Mouse (Mus musculus) forebrain, postnatal 0 days (tissue): Measurements from ENCODE around the gene Hspb3. TPM values are rescaled to one million over a fixed set of nuclear protein-coding genes. Genes with fewer than 3 reads are reported as not detected.

Experiments
- ATAC-seq: fragments of 200-750 bp; cut with Nextera tagmentation; 2 replicates; pipeline ENCODE4 v1.8.0; 2017; ENCODE audit warnings: mild to moderate bottlenecking, moderate library complexity
- DNase-seq: peaks from one replicate; pipeline ENCODE4 v3.0.0-alpha.2; 2015
- H3K27ac ChIP-seq: fragments of 300-500 bp; sonication (generic); 2 replicates; pipeline ENCODE4 v1.5.1; 2014; ENCODE audit warnings: low read depth, mild to moderate bottlenecking, antibody characterized with exemption, low read length, moderate library complexity, mixed read lengths
- H3K27me3 ChIP-seq: fragments of 300-500 bp; sonication (generic); 2 replicates; pipeline ENCODE4 v1.6.1; 2014; ENCODE audit warnings: mild to moderate bottlenecking, low read length, mixed read lengths; ENCODE audit not compliant: insufficient read depth
- H3K36me3 ChIP-seq: fragments of 300-500 bp; sonication (generic); 2 replicates; pipeline ENCODE4 v1.6.1; 2014; ENCODE audit warnings: mild to moderate bottlenecking, moderate library complexity; ENCODE audit not compliant: insufficient read depth
- H3K4me1 ChIP-seq: fragments of 300-500 bp; sonication (generic); 2 replicates; pipeline ENCODE4 v1.6.1; 2014; ENCODE audit warnings: antibody characterized with exemption; ENCODE audit not compliant: insufficient read depth
- H3K4me2 ChIP-seq: fragments of 300-500 bp; sonication (generic); 2 replicates; pipeline ENCODE4 v1.6.1; 2014; ENCODE audit warnings: low read depth, mild to moderate bottlenecking, moderate library complexity
- H3K4me3 ChIP-seq: fragments of 300-500 bp; sonication (generic); 2 replicates; pipeline ENCODE4 v1.5.1; 2014; ENCODE audit warnings: low read depth, low read length, mixed read lengths
- H3K9ac ChIP-seq: fragments of 300-500 bp; sonication (generic); 2 replicates; pipeline ENCODE4 v1.6.1; 2014; ENCODE audit warnings: mild to moderate bottlenecking
- H3K9me3 ChIP-seq: fragments of 300-500 bp; sonication (generic); 2 replicates; pipeline ENCODE4 v1.6.1; 2016; ENCODE audit warnings: low read length
- CTCF ChIP-seq: sonication (generic); IDR thresholded peaks from 2 replicates; pipeline ENCODE4 v1.5.1; 2016; ENCODE audit warnings: antibody characterized with exemption, control low read depth, low read depth
- WGBS: fragments of 180-500 bp; shearing (Covaris S2); extraction: QIAGEN DNeasy Blood & Tissue Kit; methylation state at CpG from one replicate; pipeline ENCODE4 v1.1.7; 2014; 5-methylcytosine and 5-hydroxymethylcytosine counted together
- polyA plus RNA-seq: library from polyadenylated mRNA; unstranded; fragments of >200 nt; fragmentation: Nextera tagmentation; extraction: Ambion mirVana; gene quantifications from 2 replicates; pipeline ENCODE4 v1.2.1, GENCODE M21; 2015
- total RNA-seq: library from RNA; depleted of rRNA; stranded (reverse); fragments of >200 nt; gene quantifications from 2 replicates; pipeline ENCODE4 v1.2.3, GENCODE M21; 2014

Hspb3 gene
- total and polyA plus RNA-seq, 2 experiments from 2014 or later, result 2.0 to 3.0 TPM

GRCm38 (mm10) chr13:113693383-113693782 lies 29.9 kb upstream of the Hspb3 start:
- H3K27ac ChIP-seq, result no peak overlapping the region

GRCm38 (mm10) chr13:113691644-113692043 lies 28.2 kb upstream of the Hspb3 start:
- 0 out of 2 replicates have a peak, but pooled peaks cover 5% of the 10 kb centered on the region for H3K4me1 ChIP-seq
- no peaks in the 10 kb centered on the region for H3K9me3 ChIP-seq
- ATAC-seq (no peak), DNase-seq (no peak)
- no peak overlapping the region for H3K27ac ChIP-seq
- H3K4me2 ChIP-seq, result no peak overlapping the region
- WGBS, result 68% methylated on average over 9 of the region's 9 CpGs
- no peak for TF ChIP-seq CTCF
- no peaks in the 10 kb centered on the region for H3K36me3 ChIP-seq
- no peaks in the 10 kb centered on the region for H3K27me3 ChIP-seq
- no peak overlapping the region for H3K4me3 ChIP-seq
- no peak overlapping the region for H3K9ac ChIP-seq

More at GRCm38 (mm10) chr13:113693383-113693782, 29.9 kb upstream of the Hspb3 start:
- no peak overlapping the region for H3K4me3 ChIP-seq
- H3K36me3 ChIP-seq, result no peaks in the 10 kb centered on the region
- no peaks in the 10 kb centered on the region for H3K9me3 ChIP-seq
- DNase-seq, result peak; percentile 73
- H3K9ac ChIP-seq, result no peak overlapping the region
- ATAC-seq, result no peak
- TF ChIP-seq CTCF, result peak; percentile 81
- 0 out of 2 replicates have a peak, but pooled peaks cover 7% of the 10 kb centered on the region for H3K4me1 ChIP-seq
- WGBS, result 19% methylated on average over 6 of the region's 6 CpGs
- no peaks in the 10 kb centered on the region for H3K27me3 ChIP-seq
- H3K4me2 ChIP-seq, result no peak overlapping the region

GRCm38 (mm10) chr13:113689883-113690282 lies 26.4 kb upstream of the Hspb3 start:
- H3K9me3 ChIP-seq, result no peaks in the 10 kb centered on the region
- H3K4me1 ChIP-seq, result no peaks in the 10 kb centered on the region
- H3K36me3 ChIP-seq, result no peaks in the 10 kb centered on the region
- DNase-seq (no peak), ATAC-seq (no peak)
- no peaks in the 10 kb centered on the region for H3K27me3 ChIP-seq
- no peak overlapping the region for H3K27ac ChIP-seq
- H3K4me3 ChIP-seq, result no peak overlapping the region
- 84% methylated on average over 7 of the region's 7 CpGs for WGBS
- H3K9ac ChIP-seq, result no peak overlapping the region
- TF ChIP-seq CTCF, result no peak
- no peak overlapping the region for H3K4me2 ChIP-seq

GRCm38 (mm10) chr13:113686691-113687121 lies 23.2 kb upstream of the Hspb3 start:
- Histone ChIP-seq H3K4me3 (no peak overlapping the region), H3K4me2 (no peak overlapping the region), H3K9ac (no peak overlapping the region), H3K27ac (no peak overlapping the region), H3K9me3 (no peaks in the 10 kb centered on the region), H3K27me3 (no peaks in the 10 kb centered on the region), H3K4me1 (no peaks in the 10 kb centered on the region), H3K36me3 (no peaks in the 10 kb centered on the region)
- TF ChIP-seq CTCF, result no peak
- ATAC-seq (no peak), DNase-seq (no peak)
- 73% methylated on average over 8 of the region's 8 CpGs for WGBS

- Histone ChIP-seq H3K36me3 (no peaks in the 10 kb centered on the region), H3K4me3 (no peak overlapping the region), H3K9me3 (no peaks in the 10 kb centered on the region), H3K4me1 (no peaks in the 10 kb centered on the region), H3K9ac (no peak overlapping the region), H3K27me3 (no peaks in the 10 kb centered on the region), H3K27ac (no peak overlapping the region; the same call in 1 of the 2 replicates), H3K4me2 (no peak overlapping the region)
- ATAC-seq, result peak; percentile 78
- WGBS, result 66% methylated on average over 5 of the region's 5 CpGs
- no peak for TF ChIP-seq CTCF
- DNase-seq, result peak; percentile 53
Measured at GRCm38 (mm10) chr13:113682821-113683220, 19.3 kb upstream of the Hspb3 start.

- 96% methylated on average over 7 of the region's 7 CpGs for WGBS
- Histone ChIP-seq H3K36me3 (no peaks in the 10 kb centered on the region), H3K4me1 (no peaks in the 10 kb centered on the region), H3K4me2 (no peak overlapping the region), H3K27ac (no peak overlapping the region), H3K9me3 (no peaks in the 10 kb centered on the region), H3K9ac (no peak overlapping the region), H3K4me3 (no peak overlapping the region), H3K27me3 (no peaks in the 10 kb centered on the region)
- ATAC-seq, result no peak
- no peak for TF ChIP-seq CTCF
- DNase-seq, result no peak
Measured at GRCm38 (mm10) chr13:113680646-113681045, 17.2 kb upstream of the Hspb3 start.

- Histone ChIP-seq H3K4me1 (no peaks in the 10 kb centered on the region), H3K4me3 (no peak overlapping the region), H3K9ac (no peak overlapping the region), H3K9me3 (no peaks in the 10 kb centered on the region), H3K27ac (no peak overlapping the region), H3K27me3 (no peaks in the 10 kb centered on the region), H3K36me3 (no peaks in the 10 kb centered on the region), H3K4me2 (no peak overlapping the region)
- DNase-seq (peak; percentile 95), ATAC-seq (peak; percentile 88)
- peak; percentile 85 for TF ChIP-seq CTCF
- WGBS, result 34% methylated on average over 10 of the region's 10 CpGs
Measured at GRCm38 (mm10) chr13:113669459-113670077, 6.1 kb upstream of the Hspb3 start.
